Mouse (Mus musculus) liver, adult 2 months (tissue): ENCODE data around the gene D030056L22Rik. TPM values are rescaled to one million over a fixed set of nuclear protein-coding genes. Genes with fewer than 3 reads are reported as not detected.

Experiments used
- DNase-seq: peaks from one replicate; pipeline ENCODE4 v3.0.0-alpha.2; 2011; ENCODE audit warnings: low read depth, low spot score; ENCODE audit errors: extremely low read depth
- H3K27ac ChIP-seq: fragments of 200-500 bp; replicated peaks from 2 replicates; pipeline ENCODE4 v1.5.1; 2012; ENCODE audit warnings: low read depth, mild to moderate bottlenecking, control low read depth, inconsistent platforms, low read length; ENCODE audit not compliant: insufficient read depth
- H3K27me3 ChIP-seq: fragments of 200-500 bp; 2 replicates; pipeline ENCODE4 v1.6.1; 2012; ENCODE audit warnings: mild to moderate bottlenecking, moderate library complexity, low read length, inconsistent platforms; ENCODE audit not compliant: control insufficient read depth, insufficient read depth
- H3K36me3 ChIP-seq: fragments of 200-500 bp; 2 replicates; pipeline ENCODE4 v1.6.1; 2012; ENCODE audit warnings: low read length, inconsistent platforms; ENCODE audit not compliant: control insufficient read depth, insufficient read depth
- H3K4me1 ChIP-seq: fragments of 200-500 bp; 2 replicates; pipeline ENCODE4 v1.6.1; 2011; ENCODE audit warnings: low read length; ENCODE audit not compliant: control insufficient read depth, insufficient read depth
- H3K4me3 ChIP-seq: fragments of 200-500 bp; 2 replicates; pipeline ENCODE4 v1.5.1; 2011; ENCODE audit warnings: low read depth, mild to moderate bottlenecking, control low read depth, low read length, moderate library complexity; ENCODE audit not compliant: insufficient read depth
- H3K79me2 ChIP-seq: fragments of 200-500 bp; 2 replicates; pipeline ENCODE4 v1.6.1; 2012; ENCODE audit warnings: inconsistent platforms, mild to moderate bottlenecking, low read length, moderate library complexity; ENCODE audit not compliant: control insufficient read depth, insufficient read depth
- H3K9ac ChIP-seq: fragments of 200-500 bp; 2 replicates; pipeline ENCODE4 v1.6.1; 2012; ENCODE audit warnings: low read depth, mild to moderate bottlenecking, control low read depth, inconsistent platforms, low read length
- CTCF ChIP-seq: fragments of 200-500 bp; IDR thresholded peaks from 2 replicates; pipeline ENCODE4 v1.5.1; 2011; ENCODE audit warnings: low read depth, low read length, control low read depth
- POLR2A ChIP-seq: fragments of 200-500 bp; IDR thresholded peaks from 2 replicates; pipeline ENCODE4 v1.6.1; 2011; ENCODE audit warnings: low read length, control low read depth; ENCODE audit not compliant: insufficient read depth; ENCODE audit errors: extremely low read depth
- WGBS: fragments of 180-500 bp; shearing (Covaris S2); methylation state at CpG from one replicate; pipeline ENCODE4 v1.1.7; 2018; 5-methylcytosine and 5-hydroxymethylcytosine counted together
- polyA plus RNA-seq: library from polyadenylated mRNA; depleted of rRNA; stranded (reverse); fragments of >200 nt; gene quantifications from 2 replicates; pipeline ENCODE4 v1.2.3, GENCODE M21; 2012; rRNA removed
- total RNA-seq: library from RNA; depleted of rRNA; stranded (reverse); fragments of >200 nt; gene quantifications from 2 replicates; pipeline ENCODE4 v1.2.3, GENCODE M21; 2014; rRNA removed

D030056L22Rik gene
- total and polyA plus RNA-seq, 2 experiments, result 5.7 to 7.1 TPM

DNA sequence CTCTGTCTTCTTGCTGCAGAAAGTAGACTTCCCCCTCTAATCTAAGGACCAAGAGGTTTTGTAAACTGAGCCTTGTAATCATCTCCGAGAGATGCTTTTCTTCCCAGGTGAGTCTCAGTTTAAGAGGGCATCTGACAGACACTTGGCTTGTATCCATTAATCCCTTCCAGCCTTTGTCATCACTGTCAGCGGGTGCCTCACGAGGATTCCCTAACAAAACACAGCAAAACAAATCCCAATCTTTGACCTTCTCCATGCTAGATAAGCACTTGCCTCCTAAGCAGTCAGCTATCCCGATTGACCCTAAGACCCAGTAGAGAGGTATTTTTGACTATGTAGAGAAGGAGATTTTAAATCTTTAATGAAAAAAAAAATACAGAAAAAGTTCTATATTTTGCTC, 44.7 kb downstream of the D030056L22Rik start:
- DNase-seq, result no peak
- WGBS, result 43% methylated on average over 4 of the region's 4 CpGs
- H3K27me3 ChIP-seq, result no peaks in the 10 kb centered on the region
- no peak overlapping the region for H3K27ac ChIP-seq
- no peaks in the 10 kb centered on the region for H3K4me1 ChIP-seq
- H3K4me3 ChIP-seq, result no peak overlapping the region
- no peak for TF ChIP-seq POLR2A
- no peak for TF ChIP-seq CTCF
- no peaks in the 10 kb centered on the region for H3K79me2 ChIP-seq
- no peak overlapping the region for H3K9ac ChIP-seq
- H3K36me3 ChIP-seq, result no peaks in the 10 kb centered on the region

DNA sequence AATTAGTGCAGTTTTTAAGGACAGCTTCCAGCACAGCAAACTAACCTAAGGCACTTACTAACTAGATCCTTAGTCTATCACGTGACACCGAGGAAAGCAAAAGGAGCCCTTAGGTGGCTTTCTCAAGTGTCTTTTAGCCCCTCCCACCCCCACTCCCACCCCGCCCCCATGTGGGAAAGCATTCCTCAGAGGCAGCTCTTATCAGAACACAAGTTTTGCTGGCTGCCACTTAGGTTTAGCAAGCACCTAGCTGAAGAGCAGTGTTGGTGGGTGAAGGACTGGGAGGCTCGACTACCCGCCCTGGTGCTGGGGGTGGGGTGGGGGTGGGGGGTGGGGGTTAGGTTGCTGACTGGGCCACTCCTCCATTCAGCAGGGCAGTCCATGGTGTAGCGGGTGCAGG, 45.3 kb downstream of the D030056L22Rik start:
- DNase-seq, result no peak
- Histone ChIP-seq H3K4me1 (no peaks in the 10 kb centered on the region), H3K79me2 (no peaks in the 10 kb centered on the region), H3K27me3 (no peaks in the 10 kb centered on the region), H3K4me3 (no peak overlapping the region), H3K36me3 (no peaks in the 10 kb centered on the region), H3K27ac (no peak overlapping the region), H3K9ac (no peak overlapping the region)
- TF ChIP-seq CTCF (no peak), POLR2A (no peak)
- WGBS, result 51% methylated on average over 6 of the region's 6 CpGs

DNA sequence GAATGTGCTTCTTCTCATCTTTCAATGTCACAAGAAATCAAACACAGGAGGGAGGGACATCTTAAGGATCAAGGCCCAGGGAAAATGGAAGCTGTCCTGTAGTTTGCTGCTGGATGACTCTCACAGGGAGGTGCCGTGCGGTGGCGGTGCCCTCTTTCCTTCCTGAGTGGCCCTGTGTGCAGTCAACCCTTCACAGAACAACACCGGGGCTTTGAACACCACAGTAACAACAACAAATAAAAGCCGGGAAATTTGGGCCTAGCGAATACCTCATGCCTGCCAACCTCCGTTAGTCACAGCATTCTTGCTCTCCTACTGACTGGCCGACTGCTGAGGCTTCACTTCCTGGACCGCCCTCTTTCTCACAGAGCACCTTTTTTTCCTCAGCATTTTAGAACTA, 45.9 kb downstream of the D030056L22Rik start:
- no peaks in the 10 kb centered on the region for H3K27me3 ChIP-seq
- TF ChIP-seq POLR2A (no peak), CTCF (no peak)
- H3K79me2 ChIP-seq, result no peaks in the 10 kb centered on the region
- H3K9ac ChIP-seq, result no peak overlapping the region
- H3K36me3 ChIP-seq, result no peaks in the 10 kb centered on the region
- no peak overlapping the region for H3K27ac ChIP-seq
- H3K4me3 ChIP-seq, result no peak overlapping the region
- H3K4me1 ChIP-seq, result no peaks in the 10 kb centered on the region
- 76% methylated on average over 9 of the region's 9 CpGs for WGBS
- no peak for DNase-seq

- Histone ChIP-seq H3K4me3 (no peak overlapping the region), H3K36me3 (no peaks in the 10 kb centered on the region), H3K4me1 (no peaks in the 10 kb centered on the region), H3K27ac (no peak overlapping the region), H3K79me2 (no peaks in the 10 kb centered on the region), H3K9ac (no peak overlapping the region), H3K27me3 (no peaks in the 10 kb centered on the region)
- TF ChIP-seq POLR2A (no peak), CTCF (no peak)
- no peak for DNase-seq
- 78% methylated on average over 5 of the region's 5 CpGs for WGBS
Measured at GRCm38 (mm10) chr19:18766399-18766798, 53.4 kb downstream of the D030056L22Rik start.

Other genes starting within 250 kb of the D030056L22Rik start
- gene Ostf1, start 81.4 kb upstream of the D030056L22Rik start, total RNA-seq, result 42.5 and 53.0 TPM in 2 replicates
- gene Ostf1, start 81.4 kb upstream of the D030056L22Rik start, polyA plus RNA-seq, result 26.5 and 29.6 TPM in 2 replicates
- gene Nmrk1, start 81.2 kb upstream of the D030056L22Rik start, total RNA-seq, result 32.2 and 47.4 TPM in 2 replicates
- gene Nmrk1, start 81.2 kb upstream of the D030056L22Rik start, polyA plus RNA-seq, result 12.6 and 21.9 TPM in 2 replicates
- gene Carnmt1, start 42.4 kb upstream of the D030056L22Rik start, total RNA-seq, result 10.9 and 11.9 TPM in 2 replicates
- gene Carnmt1, start 42.4 kb upstream of the D030056L22Rik start, polyA plus RNA-seq, result 4.7 and 5.4 TPM in 2 replicates
- 0.27 and 0.83 TPM in 2 replicates for gene Trpm6, start 36.8 kb downstream of the D030056L22Rik start, total RNA-seq
- gene Trpm6, start 36.8 kb downstream of the D030056L22Rik start, polyA plus RNA-seq, result 0.09 TPM in 2 replicates